Mouse (Mus musculus): ENCODE measurements around the gene Gcnt2. TPM values are rescaled to one million over a fixed set of nuclear protein-coding genes. Genes with fewer than 3 reads are reported as not detected.

Gcnt2 gene
- total RNA-seq, 2 experiments from 2014 or later: 17.5 to 18.3 TPM

Small RNA genes lying within 50 kb of the gene (microRNA-seq; reads per million reads assigned to microRNA genes)
- gene Mir5124a: not detected

Other genes starting within 250 kb of the Gcnt2 start
- gene Tfap2a, start 121.4 kb upstream of the Gcnt2 start, total RNA-seq (2021): under 1 TPM; 0.45 to 0.62 TPM
- gene Pak1ip1, start 141.3 kb downstream of the Gcnt2 start, total RNA-seq (2021): 10 to 100 TPM; 41.3 to 44.2 TPM
- gene Tmem14c, start 156.5 kb downstream of the Gcnt2 start, total RNA-seq (2021): 10 to 100 TPM; 57.9 to 60.8 TPM
- 1 to 10 TPM; 2.4 to 3.1 TPM for gene Mak, start 220.0 kb downstream of the Gcnt2 start, total RNA-seq (2021)